Mouse (Mus musculus) brain, embryonic 14.5 days (tissue): ENCODE data around the gene Tcf7l2.

Experiments
- CTCF ChIP-seq: fragments of 200-500 bp; IDR thresholded peaks from 2 replicates; pipeline ENCODE4 v1.5.1; 2012; ENCODE audit warnings: inconsistent platforms, mild to moderate bottlenecking, moderate library complexity, borderline replicate concordance; ENCODE audit not compliant: insufficient read depth, insufficient read length; ENCODE audit errors: extremely low read depth
- POLR2A ChIP-seq: fragments of 200-500 bp; IDR thresholded peaks from 2 replicates; pipeline ENCODE4 v1.6.1; 2012; ENCODE audit warnings: mild to moderate bottlenecking, inconsistent platforms, borderline replicate concordance; ENCODE audit not compliant: poor library complexity, insufficient read depth, insufficient read length, severe bottlenecking; ENCODE audit errors: extremely low read depth

- TF ChIP-seq POLR2A (no peak), CTCF (no peak)
These were observed 134.9 kb downstream of the Tcf7l2 start for GRCm38 (mm10) chr19:55876501-55876900.
